Mouse (Mus musculus): Measurements from ENCODE around the gene Tbx3. TPM values are rescaled to one million over a fixed set of nuclear protein-coding genes. Genes with fewer than 3 reads are reported as not detected.

Tbx3 gene
- polyA plus RNA-seq, 1 experiment: 40.4 TPM

DNA sequence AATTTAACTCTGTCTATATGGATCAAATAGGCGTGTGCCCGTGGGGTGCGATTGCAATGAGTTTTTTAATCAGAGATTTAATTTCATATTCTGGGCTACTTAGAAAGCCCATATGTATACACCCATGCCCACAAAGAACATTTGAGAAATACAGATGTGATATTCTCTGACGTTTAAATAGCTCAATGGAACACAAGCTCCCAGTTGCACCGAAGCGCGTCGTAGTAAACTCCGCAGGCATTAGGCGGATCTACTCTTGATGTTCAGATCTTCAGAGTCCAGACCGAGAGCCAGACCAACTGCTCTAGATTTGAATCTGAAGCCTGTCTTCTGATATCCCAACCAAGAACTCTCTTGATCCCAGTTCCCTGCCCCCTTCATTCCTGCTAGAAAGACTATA is 9.0 kb upstream of the Tbx3 start:
- DNase-seq (ENCODE audit: low spot score): no peak

GRCm38 (mm10) chr5:119662326-119662725 is 8.1 kb upstream of the Tbx3 start:
- no peak for DNase-seq (ENCODE audit: low spot score)

GRCm38 (mm10) chr5:119662731-119663130 is 7.7 kb upstream of the Tbx3 start:
- no peak for DNase-seq (ENCODE audit: low spot score)

GRCm38 (mm10) chr5:119663241-119663640 is 7.2 kb upstream of the Tbx3 start:
- DNase-seq (ENCODE audit: low spot score): no peak

DNA sequence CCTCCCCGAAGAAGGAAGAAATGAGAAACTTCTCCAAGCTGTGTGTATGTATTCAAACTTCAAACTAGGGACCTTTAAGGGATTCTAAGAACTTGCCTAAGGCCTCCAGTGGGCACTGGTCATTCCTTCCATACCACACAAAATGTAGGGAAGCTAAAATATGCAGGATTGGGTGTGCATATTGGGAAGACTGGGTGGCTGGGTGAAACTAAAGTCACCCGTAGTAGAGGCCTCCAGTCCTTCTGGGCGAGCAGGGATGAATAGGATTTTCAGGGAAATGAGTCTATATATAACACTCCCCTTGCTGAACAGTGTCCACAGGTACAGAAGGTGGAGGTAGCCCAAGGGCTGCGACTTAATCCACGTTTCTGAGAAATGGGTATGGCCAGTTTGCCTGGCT is 6.7 kb upstream of the Tbx3 start:
- DNase-seq (ENCODE audit: low spot score): no peak

GRCm38 (mm10) chr5:119665739-119666138 is 4.7 kb upstream of the Tbx3 start:
- no peak for DNase-seq (ENCODE audit: low spot score)

DNA sequence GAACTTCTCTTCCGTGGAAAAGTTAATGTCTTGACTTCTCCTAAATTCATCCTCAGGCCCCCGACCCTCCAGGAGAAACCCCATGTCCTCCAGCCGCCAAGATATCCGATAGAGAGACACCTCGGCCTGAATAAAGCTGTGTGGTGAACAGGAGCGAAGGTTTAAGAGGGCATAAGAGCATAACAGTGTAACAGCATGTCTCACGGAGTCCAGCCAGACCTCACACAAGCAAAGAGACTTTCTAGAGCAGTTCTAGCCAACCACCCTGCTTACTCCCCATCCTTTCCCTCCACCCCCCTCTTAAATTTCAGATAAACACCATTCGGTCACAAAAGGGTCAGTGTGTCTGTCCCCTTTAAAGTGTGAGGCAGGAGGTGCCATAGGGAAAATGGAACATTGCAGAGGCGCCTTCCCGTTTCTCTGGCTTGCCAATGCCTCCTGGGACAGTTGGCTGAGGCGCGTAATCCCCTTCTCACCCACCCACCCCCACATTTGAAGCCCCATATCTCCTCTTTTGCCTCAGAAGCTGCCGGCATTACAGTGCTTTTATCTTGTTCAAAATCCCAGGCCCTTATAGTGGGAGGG is 3.0 kb upstream of the Tbx3 start:
- DNase-seq (ENCODE audit: low spot score): no peak

DNA sequence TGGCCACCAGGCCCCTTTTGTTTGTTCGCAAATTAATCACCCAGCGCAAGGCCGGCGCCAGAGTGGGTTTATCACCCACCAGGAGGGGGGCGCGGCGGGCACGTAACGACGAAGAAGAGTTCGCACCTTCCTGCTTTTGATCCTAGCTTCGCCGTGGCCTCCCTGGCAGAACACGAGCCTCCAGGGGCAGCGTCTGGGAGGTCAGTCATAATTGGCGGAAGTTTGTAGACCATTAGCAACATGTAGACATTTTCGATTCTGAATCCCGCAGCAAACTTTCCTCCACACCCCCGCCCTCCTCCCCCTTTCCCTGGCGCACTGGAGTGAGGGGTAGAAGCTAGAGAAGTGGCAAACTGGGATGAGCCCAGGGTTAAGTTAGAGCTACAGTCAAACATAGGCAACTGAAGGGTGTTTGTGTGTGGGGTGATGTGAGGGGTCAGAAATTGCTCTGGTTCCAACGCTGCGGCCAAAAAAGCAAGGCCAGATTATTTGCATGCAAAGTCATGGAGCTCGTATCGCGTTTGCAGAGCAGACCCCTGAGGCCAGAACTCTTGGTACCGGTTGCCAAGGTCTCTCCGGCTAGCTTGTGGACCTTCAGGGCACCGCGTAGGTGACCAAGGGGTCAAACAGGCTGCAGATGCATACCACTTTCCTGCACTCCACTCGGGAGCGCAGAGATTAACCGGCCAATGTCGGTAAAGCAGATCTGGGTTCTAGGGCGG is 2.1 kb upstream of the Tbx3 start:
- peak; percentile 55 for DNase-seq (ENCODE audit: low spot score)

GRCm38 (mm10) chr5:119668913-119669411 is 1.5 kb upstream of the Tbx3 start:
- peak; percentile 46 for DNase-seq (ENCODE audit: low spot score)

GRCm38 (mm10) chr5:119669741-119670565 is 516 bp upstream of the Tbx3 start:
- DNase-seq (ENCODE audit: low spot score): peak; percentile 63

DNA sequence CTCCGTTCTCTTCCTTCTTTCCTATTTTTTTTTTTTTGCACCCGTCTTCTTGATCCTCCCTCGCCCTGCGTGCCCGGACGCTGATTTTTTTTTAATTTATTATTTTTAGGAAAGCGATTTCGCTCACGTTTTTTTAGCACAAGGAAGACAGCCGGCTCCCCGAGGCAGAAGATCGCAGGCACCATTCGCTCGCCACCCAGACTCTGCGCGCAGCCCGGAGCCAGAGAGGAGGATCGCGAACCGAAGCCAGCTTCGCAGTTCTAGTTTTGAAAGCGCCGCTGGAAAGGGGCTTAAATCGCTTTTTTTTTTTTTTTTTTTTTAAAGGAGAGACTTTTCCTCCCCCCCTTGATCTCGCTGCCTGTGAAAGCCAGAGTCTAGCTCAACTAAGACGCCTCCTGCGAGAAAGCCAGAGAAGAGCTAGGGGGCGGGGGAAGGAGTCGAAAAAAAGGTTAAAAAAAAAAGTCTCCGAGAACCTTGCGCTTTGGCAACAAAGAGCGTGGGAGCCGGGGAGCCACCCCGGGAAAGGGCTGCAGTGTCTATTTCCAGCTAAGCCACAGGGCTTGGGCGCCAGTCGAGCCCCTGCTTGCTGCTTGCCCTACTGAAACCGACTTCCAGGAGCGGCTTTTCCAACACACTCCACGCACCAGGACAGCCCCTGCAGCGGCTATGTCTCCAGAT is 794 bp downstream of the Tbx3 start:
- DNase-seq (ENCODE audit: low spot score): peak; percentile 44

DNA sequence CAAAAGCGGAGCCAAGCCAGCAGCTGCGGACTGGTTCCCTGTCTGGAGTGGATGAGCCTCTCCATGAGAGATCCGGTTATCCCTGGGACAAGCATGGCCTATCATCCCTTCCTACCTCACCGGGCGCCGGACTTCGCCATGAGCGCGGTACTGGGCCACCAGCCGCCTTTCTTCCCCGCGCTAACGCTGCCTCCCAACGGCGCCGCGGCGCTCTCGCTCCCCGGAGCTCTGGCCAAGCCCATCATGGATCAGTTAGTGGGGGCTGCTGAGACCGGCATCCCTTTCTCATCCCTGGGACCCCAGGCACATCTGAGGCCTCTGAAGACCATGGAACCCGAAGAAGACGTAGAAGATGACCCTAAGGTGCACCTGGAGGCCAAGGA is 1.5 kb downstream of the Tbx3 start:
- DNase-seq (ENCODE audit: low spot score): peak; percentile 42

- no peak for DNase-seq (ENCODE audit: low spot score)
These were observed 2.0 kb downstream of the Tbx3 start for GRCm38 (mm10) chr5:119672348-119672983.

- no peak for DNase-seq (ENCODE audit: low spot score)
These were observed 2.6 kb downstream of the Tbx3 start for GRCm38 (mm10) chr5:119672984-119673600.

DNA sequence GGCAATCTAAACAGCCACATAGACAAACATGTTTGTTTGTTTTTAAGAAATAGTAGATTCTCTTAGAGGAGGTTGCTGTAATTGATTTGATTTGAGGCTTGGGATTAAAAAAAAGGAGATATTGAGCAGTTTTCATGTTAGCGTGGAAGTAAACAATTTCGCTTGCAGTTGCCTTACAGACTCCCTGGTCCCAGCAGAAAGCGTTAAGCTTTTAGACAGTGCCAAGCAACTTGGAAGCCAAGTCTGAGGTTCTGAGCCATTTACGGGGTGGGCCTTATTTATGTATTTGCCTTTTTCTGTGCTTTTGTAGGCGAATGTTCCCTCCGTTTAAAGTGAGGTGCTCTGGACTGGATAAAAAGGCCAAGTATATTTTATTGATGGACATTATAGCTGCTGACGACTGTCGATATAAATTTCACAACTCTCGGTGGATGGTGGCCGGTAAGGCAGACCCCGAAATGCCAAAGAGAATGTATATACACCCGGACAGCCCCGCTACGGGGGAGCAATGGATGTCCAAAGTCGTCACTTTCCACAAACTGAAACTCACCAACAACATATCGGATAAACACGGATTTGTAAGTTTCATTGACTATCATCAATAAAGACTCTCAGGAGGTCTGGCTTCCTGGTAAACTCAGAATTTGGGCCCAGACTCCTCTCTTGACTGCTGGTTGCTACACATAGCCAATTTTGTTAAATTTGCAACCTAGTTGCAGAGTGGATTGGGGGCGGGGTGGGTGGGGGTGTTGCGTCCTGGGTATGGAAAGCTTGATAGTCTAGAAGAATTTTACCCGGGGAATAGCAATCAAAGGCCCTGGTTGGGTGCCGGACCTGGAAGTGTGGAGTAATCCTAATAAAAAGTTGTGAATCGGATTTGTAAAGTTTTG is 3.5 kb downstream of the Tbx3 start:
- no peak for DNase-seq (ENCODE audit: low spot score)

DNA sequence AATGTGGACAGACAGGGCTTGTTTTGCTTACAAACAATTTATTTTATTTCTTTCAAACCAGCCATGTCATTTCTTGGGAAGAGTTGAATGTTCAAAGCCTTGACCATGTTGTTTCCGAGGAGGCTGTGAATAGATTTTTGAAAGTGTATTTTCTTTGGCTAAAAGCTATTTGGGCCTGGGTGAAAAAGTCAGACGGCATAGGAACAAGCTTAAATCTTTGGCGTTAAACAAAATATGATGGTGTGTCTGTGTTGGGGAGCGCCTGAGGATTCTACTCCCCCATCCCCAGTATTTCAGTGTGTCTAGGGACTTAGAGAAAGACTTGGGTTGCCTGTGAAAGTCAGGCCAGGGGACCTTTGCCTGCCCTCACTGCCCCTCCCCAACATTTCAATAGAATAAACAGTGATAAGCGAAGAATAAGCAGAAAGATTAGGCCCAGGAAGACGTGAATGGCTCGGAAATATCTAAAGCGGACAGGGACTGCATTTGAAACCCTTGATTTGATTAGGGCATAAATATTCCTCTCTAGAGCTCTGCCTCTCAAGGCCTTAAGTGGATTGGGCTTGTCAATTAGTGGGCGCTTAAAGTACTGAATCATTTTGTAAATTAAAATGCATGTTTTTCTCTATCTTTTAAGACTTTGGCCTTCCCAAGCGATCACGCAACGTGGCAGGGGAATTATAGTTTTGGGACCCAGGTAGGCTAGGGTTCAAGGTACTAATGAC is 4.3 kb downstream of the Tbx3 start:
- DNase-seq (ENCODE audit: low spot score): no peak

DNA sequence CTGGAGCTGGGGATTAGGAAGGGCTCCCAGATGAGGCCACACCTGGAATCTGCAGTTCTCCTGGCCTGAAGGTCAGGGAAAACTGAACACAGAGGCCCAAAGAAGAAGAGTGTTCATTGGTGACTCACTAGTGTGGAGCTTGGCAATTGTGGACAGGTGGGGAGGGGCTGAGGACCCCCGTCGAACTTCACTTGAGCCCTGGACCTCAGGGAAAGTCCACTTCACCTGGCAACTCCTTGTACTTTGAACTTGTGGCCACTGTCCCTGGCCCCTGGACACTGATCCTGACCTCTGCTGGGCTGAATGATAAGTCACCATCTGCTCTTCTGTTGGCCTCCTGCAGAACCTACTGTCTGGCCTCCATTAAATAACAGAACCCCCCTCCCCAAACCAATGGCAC is 5.8 kb downstream of the Tbx3 start:
- no peak for DNase-seq (ENCODE audit: low spot score)

GRCm38 (mm10) chr5:119678516-119678915 is 8.0 kb downstream of the Tbx3 start:
- no peak for DNase-seq (ENCODE audit: low spot score)

DNA sequence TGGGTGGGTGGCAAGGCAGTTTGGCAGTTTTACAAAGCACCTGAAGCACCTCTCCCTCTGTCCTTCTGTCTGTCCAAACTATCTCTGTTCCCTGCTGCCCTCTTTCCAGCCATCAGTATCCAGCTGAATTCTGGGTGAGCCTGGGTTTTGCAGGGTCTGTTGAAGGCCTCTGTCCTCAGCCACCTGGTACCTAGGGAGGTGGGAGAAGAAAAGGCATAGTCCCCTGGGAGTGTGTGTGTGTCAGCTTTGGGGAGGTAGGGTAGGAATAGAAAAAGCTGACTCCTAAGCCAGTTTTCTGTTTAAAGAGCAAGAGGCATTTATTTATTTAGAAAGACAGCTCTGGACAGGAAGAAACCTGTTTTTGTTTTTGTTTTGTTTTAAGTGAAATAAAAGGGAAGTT is 8.6 kb downstream of the Tbx3 start:
- DNase-seq (ENCODE audit: low spot score): no peak
